Mouse (Mus musculus) CH12.LX (cell line): ENCODE measurements around the gene Rspry1. TPM values are rescaled to one million over a fixed set of nuclear protein-coding genes. Genes with fewer than 3 reads are reported as not detected.

Source experiments
- DNase-seq: peaks from one replicate; pipeline ENCODE4 v3.0.0-alpha.2; 2013; ENCODE audit errors: extremely low read depth
- H3K27ac ChIP-seq: 2 replicates; pipeline ENCODE4 v1.5.1; 2012; ENCODE audit warnings: low read depth, mild to moderate bottlenecking, control low read depth, moderate library complexity; ENCODE audit not compliant: insufficient read depth
- H3K27me3 ChIP-seq: replicated peaks from 2 replicates; pipeline ENCODE3; 2012; ENCODE audit warnings: inconsistent platforms
- H3K36me3 ChIP-seq, 2 experiments: replicated peaks in 1 of 2; 2 replicates each; pipeline versions ENCODE3 to v1.6.1; 2012; ENCODE audit warnings: inconsistent platforms in 1 of 2, low read length in 1 of 2, mild to moderate bottlenecking in 1 of 2, mixed read lengths in 1 of 2, moderate library complexity in 1 of 2; ENCODE audit not compliant: control insufficient read depth in 1 of 2, insufficient read depth in 1 of 2
- H3K4me1 ChIP-seq, 2 experiments: 2 replicates each; pipeline ENCODE4 v1.6.1; 2012; ENCODE audit warnings: inconsistent platforms in 1 of 2, moderate library complexity in 1 of 2; ENCODE audit not compliant: insufficient read depth in 2 of 2, control insufficient read depth in 1 of 2
- H3K4me2 ChIP-seq: 2 replicates; pipeline ENCODE4 v1.6.1; 2012; ENCODE audit warnings: low read depth, mild to moderate bottlenecking, control low read depth; ENCODE audit not compliant: poor library complexity, insufficient read depth, severe bottlenecking
- H3K4me3 ChIP-seq, 3 experiments: fragments of 150-350 bp in 1 of 3; sonication (generic) in 1 of 3; replicated peaks in 1 of 3; 2 replicates each; pipeline versions ENCODE3 to v1.5.1; 2011 to 2012; ENCODE audit warnings: low read depth in 2 of 3, low read length in 2 of 3, mild to moderate bottlenecking in 2 of 3, moderate library complexity in 2 of 3, control low read depth in 1 of 3, improper control_type of control experiment in 1 of 3, inconsistent platforms in 1 of 3, mixed read lengths in 1 of 3; ENCODE audit not compliant: poor library complexity in 1 of 3
- H3K79me2 ChIP-seq: replicated peaks from 2 replicates; pipeline ENCODE4 v1.6.1; 2012; ENCODE audit warnings: mild to moderate bottlenecking, moderate library complexity; ENCODE audit not compliant: control insufficient read depth, poor library complexity, insufficient read depth, severe bottlenecking; ENCODE audit errors: extremely low read depth
- H3K9ac ChIP-seq: 2 replicates; pipeline ENCODE4 v1.6.1; 2012; ENCODE audit warnings: low read depth, mild to moderate bottlenecking, control low read depth, moderate library complexity; ENCODE audit not compliant: insufficient read depth
- H3K9me3 ChIP-seq: replicated peaks from 2 replicates; pipeline ENCODE3; 2012; ENCODE audit warnings: low read length, inconsistent platforms, mixed read lengths
- BHLHE40 ChIP-seq: IDR thresholded peaks from 2 replicates; pipeline ENCODE4 v1.6.1; 2011; ENCODE audit warnings: mild to moderate bottlenecking, low read depth, low read length, improper control_type of control experiment
- CHD1 ChIP-seq: IDR thresholded peaks from 2 replicates; pipeline ENCODE4 v1.6.1; 2012; ENCODE audit warnings: low read depth, low read length, improper control_type of control experiment, inconsistent platforms
- ELF1 ChIP-seq: IDR thresholded peaks from 2 replicates; pipeline ENCODE4 v1.6.1; 2014; ENCODE audit warnings: low read depth, mild to moderate bottlenecking, inconsistent platforms, low read length, improper control_type of control experiment
- EP300 ChIP-seq: IDR thresholded peaks from 2 replicates; pipeline ENCODE4 v1.6.1; 2011; ENCODE audit warnings: low read length, improper control_type of control experiment
- ETS1 ChIP-seq: conservative IDR thresholded peaks from 2 replicates; pipeline ENCODE4 v1.6.1; 2012; ENCODE audit warnings: low read depth, mild to moderate bottlenecking, inconsistent platforms, low read length, improper control_type of control experiment, moderate library complexity
- IRF4 ChIP-seq: IDR thresholded peaks from 2 replicates; pipeline ENCODE4 v1.6.1; 2014; ENCODE audit warnings: low read depth, mild to moderate bottlenecking, inconsistent platforms, low read length, improper control_type of control experiment
- JUN ChIP-seq: IDR thresholded peaks from 2 replicates; pipeline ENCODE4 v1.6.1; 2011; ENCODE audit warnings: low read depth, mild to moderate bottlenecking, low read length, improper control_type of control experiment, moderate library complexity; ENCODE audit not compliant: insufficient read depth
- MAFK ChIP-seq: IDR thresholded peaks from 2 replicates; pipeline ENCODE4 v1.6.1; 2011; ENCODE audit warnings: low read length, improper control_type of control experiment; ENCODE audit not compliant: insufficient replicate concordance
- MAX ChIP-seq: IDR thresholded peaks from 2 replicates; pipeline ENCODE4 v1.6.1; 2011; ENCODE audit warnings: low read length, improper control_type of control experiment
- MEF2A ChIP-seq: IDR thresholded peaks from 2 replicates; pipeline ENCODE4 v1.6.1; 2014; ENCODE audit warnings: low read depth, mild to moderate bottlenecking, inconsistent platforms, low read length, improper control_type of control experiment, borderline replicate concordance
- MXI1 ChIP-seq: IDR thresholded peaks from 2 replicates; pipeline ENCODE4 v1.6.1; 2011; ENCODE audit warnings: mild to moderate bottlenecking, low read depth, low read length, improper control_type of control experiment
- NELFE ChIP-seq: IDR thresholded peaks from 2 replicates; pipeline ENCODE4 v1.6.1; 2011; ENCODE audit warnings: low read depth, low read length, improper control_type of control experiment
- NRF1 ChIP-seq: IDR thresholded peaks from 2 replicates; pipeline ENCODE4 v1.6.1; 2014; ENCODE audit warnings: low read depth, mild to moderate bottlenecking, inconsistent platforms, low read length, improper control_type of control experiment, moderate library complexity
- POLR2A ChIP-seq: IDR thresholded peaks from 2 replicates; pipeline ENCODE4 v1.6.1; 2011; ENCODE audit warnings: low read depth, mild to moderate bottlenecking, improper control_type of control experiment, low read length
- SIN3A ChIP-seq: IDR thresholded peaks from 2 replicates; pipeline ENCODE4 v1.6.1; 2012; ENCODE audit warnings: low read length, improper control_type of control experiment, inconsistent platforms
- SMC3 ChIP-seq: IDR thresholded peaks from 2 replicates; pipeline ENCODE4 v1.6.1; 2011; ENCODE audit warnings: low read depth, low read length, improper control_type of control experiment
- TBP ChIP-seq: conservative IDR thresholded peaks from 2 replicates; pipeline ENCODE4 v1.6.1; 2011; ENCODE audit warnings: low read depth, low read length, improper control_type of control experiment
- TCF12 ChIP-seq: IDR thresholded peaks from 2 replicates; pipeline ENCODE4 v1.6.1; 2014; ENCODE audit warnings: low read depth, mild to moderate bottlenecking, inconsistent platforms, low read length, improper control_type of control experiment
- UBTF ChIP-seq: IDR thresholded peaks from 2 replicates; pipeline ENCODE4 v1.6.1; 2012; ENCODE audit warnings: low read depth, mild to moderate bottlenecking, inconsistent platforms, low read length, improper control_type of control experiment, moderate library complexity
- ZC3H11A ChIP-seq: IDR thresholded peaks from 2 replicates; pipeline ENCODE4 v1.6.1; 2012; ENCODE audit warnings: low read depth, mild to moderate bottlenecking, inconsistent platforms, low read length, improper control_type of control experiment
- ZKSCAN1 ChIP-seq: IDR thresholded peaks from 2 replicates; pipeline ENCODE4 v1.6.1; 2012; ENCODE audit warnings: low read depth, inconsistent platforms, low read length, improper control_type of control experiment, borderline replicate concordance
- ZMIZ1 ChIP-seq: IDR thresholded peaks from 2 replicates; pipeline ENCODE4 v1.6.1; 2012; ENCODE audit warnings: low read depth, mild to moderate bottlenecking, inconsistent platforms, low read length, improper control_type of control experiment
- ZNF384 ChIP-seq: IDR thresholded peaks from 2 replicates; pipeline ENCODE4 v1.6.1; 2012; ENCODE audit warnings: low read depth, low read length, improper control_type of control experiment, inconsistent platforms
- dilution Hi-C: fragments of 300-500 bp; cut with MboI; formaldehyde crosslinking; loops from 2 replicates; pipeline ENCODE4 v1.14.3; 2020; ENCODE audit warnings: low sequenced_read_pairs; ENCODE audit not compliant: extremely low pct_unique_long_range_greater_than_20kb, extremely low pct_ligation_motif_present
- in situ Hi-C: fragments of 300-500 bp; cut with MboI; formaldehyde crosslinking; loops from 3 replicates; pipeline ENCODE4 v1.14.3; 2019; ENCODE audit warnings: low sequenced_read_pairs, low pct_ligation_motif_present, low pct_unique_long_range_greater_than_20kb, mixed read lengths
- polyA plus RNA-seq: library from polyadenylated mRNA; unstranded; fragments of >175 nt; gene quantifications from 2 replicates; pipeline ENCODE4 v1.2.1, GENCODE M21; 2012; ENCODE audit warnings: low read depth; ENCODE audit not compliant: insufficient read length
- total RNA-seq, 2 experiments: library from RNA; depleted of rRNA; stranded (reverse); fragments of 300-350 nt in 1 of 2; fragments of >200 nt in 1 of 2; gene quantifications; 2 replicates each; pipeline ENCODE4 v1.2.3; 2012 to 2014

Gene Rspry1
- total and polyA plus RNA-seq, 3 experiments: 13.4 to 23.5 (median 18.0) TPM

GRCm38 (mm10) chr8:94704669-94704984, 102.9 kb downstream of the Rspry1 start (continued):
- TF ChIP-seq ZMIZ1 (no peak; the same call in 1 of the 2 replicates), MAFK (no peak), SMC3 (no peak), ZNF384 (no peak)
- TF ChIP-seq, all 38 proteins: peak for 10

GRCm38 (mm10) chr8:94705581-94706245, 104.0 kb downstream of the Rspry1 start:
- Histone ChIP-seq H3K4me1 (peaks cover 32 to 44% of the 10 kb centered on the region in 2 experiments), H3K27ac (peak overlapping the region; percentile 94), H3K79me2 (no peaks in the 10 kb centered on the region), H3K27me3 (no peaks in the 10 kb centered on the region), H3K4me3 (peak overlapping the region; percentile 40 to 71 (median 61)), H3K36me3 (no peaks in the 10 kb centered on the region), H3K9me3 (no peaks in the 10 kb centered on the region), H3K9ac (peak overlapping the region; percentile 86), H3K4me2 (peak overlapping the region; percentile 48)
- in situ Hi-C loops (loop anchor here (5.0 to 10.0 kb wide), 3 partner anchors 37 to 199 kb away; no protein-coding TSS in a partner anchor), dilution Hi-C loops (no loop called here)
- DNase-seq: peak; percentile 39
- TF ChIP-seq UBTF (peak; percentile 76; the same call in 1 of the 2 replicates), ZKSCAN1 (no peak), NRF1 (no peak), TCF12 (peak; percentile 83), IRF4 (peak; percentile 21; the same call in 1 of the 2 replicates), MAX (no peak), CHD1 (no peak), POLR2A (peak; percentile 66), TBP (peak; percentile 59; the same call in 1 of the 2 replicates), ELF1 (peak; percentile 71), ZC3H11A (no peak), ZMIZ1 (peak; percentile 65; the same call in 1 of the 2 replicates), NELFE (peak; percentile 72), MXI1 (0 out of 2 replicates have a peak, but pooled peaks have one; percentile 1), SIN3A (no peak; the same call in 1 of the 2 replicates), ETS1 (peak; percentile 75), EP300 (peak; percentile 51), MEF2A (peak; percentile 70), BHLHE40 (0 out of 2 replicates have a peak, but pooled peaks have one; percentile 15), JUN (0 out of 2 replicates have a peak, but pooled peaks have one; percentile 1)
